Mouse (Mus musculus): ENCODE results near the gene Snx8. TPM values are rescaled to one million over a fixed set of nuclear protein-coding genes. Genes with fewer than 3 reads are reported as not detected.

The Snx8 gene
- polyA plus RNA-seq, 1 experiment from 2014 or later, result 19.2 TPM

DNA sequence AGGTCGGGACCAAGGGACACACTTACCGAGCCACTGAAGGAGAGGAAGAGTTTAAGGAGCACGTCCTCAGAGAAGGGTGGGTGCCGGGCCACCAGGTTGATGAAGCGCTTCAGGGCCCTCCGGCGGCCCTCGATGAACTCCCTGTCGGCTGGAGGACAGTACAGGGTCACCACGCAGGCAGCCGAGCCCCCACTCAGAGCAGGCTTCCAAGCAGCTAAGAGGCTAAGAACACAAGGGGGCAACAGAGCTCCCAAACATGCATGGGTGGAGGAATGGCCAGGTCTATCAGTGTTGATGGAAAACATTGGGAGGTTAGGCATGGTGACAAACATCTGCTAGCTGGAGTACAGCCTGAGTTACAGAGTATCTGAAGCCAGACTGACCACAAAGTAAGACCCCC is 33.1 kb downstream of the Snx8 start:
- Histone ChIP-seq H3K4me3 (no peak overlapping the region), H3K9me3 (no peaks in the 10 kb centered on the region), H3K27ac (no peak overlapping the region), H3K27me3 (ENCODE audit: insufficient read depth, poor library complexity, severe bottlenecking) (no peaks in the 10 kb centered on the region), H3K4me1 (0 out of 2 replicates have a peak, but pooled peaks cover 3% of the 10 kb centered on the region), H3K36me3 (peaks cover 85% of the 10 kb centered on the region)
- WGBS, result 88% methylated on average over 11 of the region's 11 CpGs
- DNase-seq (ENCODE audit: low spot score), result no peak

DNA sequence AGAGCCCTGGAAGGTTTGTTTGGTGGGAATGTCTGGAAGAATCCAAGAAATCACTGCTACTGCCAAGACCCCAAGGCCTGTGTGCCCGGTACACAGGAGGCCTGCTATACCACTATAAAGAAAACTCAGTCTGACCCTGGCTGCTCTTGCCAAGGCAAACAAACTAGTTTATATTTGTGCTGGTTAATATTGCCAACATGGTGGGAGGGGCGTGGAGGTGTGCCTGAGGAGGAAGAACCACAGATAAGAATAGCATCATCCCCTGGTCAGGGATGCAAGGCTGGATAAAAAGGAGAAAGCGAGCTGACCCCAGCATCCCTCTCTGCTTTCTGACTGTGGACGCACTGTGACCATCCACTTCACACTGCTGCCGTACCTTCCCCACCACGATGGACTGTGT is 36.7 kb downstream of the Snx8 start:
- Histone ChIP-seq H3K4me3 (no peak overlapping the region), H3K27me3 (ENCODE audit: insufficient read depth, poor library complexity, severe bottlenecking) (no peaks in the 10 kb centered on the region), H3K36me3 (peaks cover 79% of the 10 kb centered on the region), H3K9me3 (no peaks in the 10 kb centered on the region), H3K27ac (no peak overlapping the region), H3K4me1 (no peaks in the 10 kb centered on the region)
- WGBS, result 96% methylated on average over 6 of the region's 6 CpGs
- DNase-seq (ENCODE audit: low spot score), result no peak

DNA sequence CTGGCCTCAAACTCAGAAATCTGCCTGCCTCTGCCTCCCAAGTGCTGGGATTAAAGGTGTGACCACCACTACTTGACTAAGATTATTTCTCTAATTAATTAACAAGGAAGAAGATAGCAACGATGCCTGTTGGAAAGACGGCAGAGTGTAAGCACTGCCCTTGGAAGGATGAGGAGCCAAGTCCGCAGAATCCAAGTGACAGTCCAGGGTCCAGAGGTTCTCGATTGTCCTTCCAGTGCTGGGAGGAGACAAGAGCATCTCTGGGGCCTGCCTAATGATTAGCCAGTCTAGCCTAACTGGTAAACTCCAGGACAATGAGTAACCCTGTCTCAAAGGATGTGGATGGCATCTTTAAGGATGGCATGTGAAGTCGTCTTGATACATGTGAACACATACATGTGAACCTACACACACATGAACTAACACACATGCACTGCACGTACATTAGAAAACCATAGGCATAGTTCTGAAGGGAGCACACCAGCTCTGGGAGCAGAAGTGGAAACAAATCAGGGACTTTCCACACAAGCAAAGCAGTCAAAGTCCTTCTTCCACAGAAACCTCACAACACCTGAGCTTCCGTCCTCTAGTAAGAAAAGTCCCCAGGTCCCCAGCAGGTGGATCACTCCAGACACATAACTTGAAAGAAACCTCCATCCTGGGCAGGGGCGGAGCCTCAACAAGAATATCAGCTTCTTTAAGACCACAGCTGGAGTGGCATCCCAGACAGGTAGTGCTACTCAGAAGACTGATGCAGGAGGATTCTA is 38.1 kb downstream of the Snx8 start:
- peaks cover 6% of the 10 kb centered on the region; the same call in 1 of the 2 replicates for H3K4me1 ChIP-seq
- no peaks in the 10 kb centered on the region for H3K27me3 ChIP-seq (ENCODE audit: insufficient read depth, poor library complexity, severe bottlenecking)
- H3K36me3 ChIP-seq, result peaks cover 77% of the 10 kb centered on the region
- no peak overlapping the region for H3K27ac ChIP-seq
- no peak overlapping the region for H3K4me3 ChIP-seq
- WGBS, result 90% methylated on average over 8 of the region's 8 CpGs
- no peaks in the 10 kb centered on the region for H3K9me3 ChIP-seq
- DNase-seq (ENCODE audit: low spot score), result no peak

DNA sequence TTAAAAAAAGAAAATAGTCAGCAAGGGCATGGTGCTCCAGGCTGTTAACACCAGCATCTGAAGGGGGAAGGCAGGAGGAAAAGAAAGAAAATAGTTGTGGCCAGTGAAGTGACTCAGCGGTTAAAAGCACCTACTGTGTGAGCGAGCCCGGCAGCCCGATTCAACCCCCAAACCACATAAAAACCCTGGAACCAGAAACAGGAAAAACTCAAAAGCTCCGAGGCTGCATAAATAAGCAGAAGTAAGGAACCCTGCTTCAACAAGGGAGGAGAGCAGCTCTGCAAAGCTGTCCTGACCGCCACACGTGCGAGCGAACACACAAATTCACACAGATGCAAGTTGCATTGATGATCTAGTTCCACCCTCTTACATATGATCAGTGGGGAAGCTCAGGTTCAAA is 39.2 kb downstream of the Snx8 start:
- no peak for DNase-seq (ENCODE audit: low spot score)
- WGBS, result 93% methylated on average over 9 of the region's 9 CpGs
- H3K4me3 ChIP-seq, result no peak overlapping the region
- no peaks in the 10 kb centered on the region for H3K9me3 ChIP-seq
- H3K4me1 ChIP-seq, result peaks cover 6% of the 10 kb centered on the region; the same call in 1 of the 2 replicates
- H3K27ac ChIP-seq, result no peak overlapping the region
- H3K27me3 ChIP-seq (ENCODE audit: insufficient read depth, poor library complexity, severe bottlenecking), result no peaks in the 10 kb centered on the region
- peaks cover 78% of the 10 kb centered on the region for H3K36me3 ChIP-seq

DNA sequence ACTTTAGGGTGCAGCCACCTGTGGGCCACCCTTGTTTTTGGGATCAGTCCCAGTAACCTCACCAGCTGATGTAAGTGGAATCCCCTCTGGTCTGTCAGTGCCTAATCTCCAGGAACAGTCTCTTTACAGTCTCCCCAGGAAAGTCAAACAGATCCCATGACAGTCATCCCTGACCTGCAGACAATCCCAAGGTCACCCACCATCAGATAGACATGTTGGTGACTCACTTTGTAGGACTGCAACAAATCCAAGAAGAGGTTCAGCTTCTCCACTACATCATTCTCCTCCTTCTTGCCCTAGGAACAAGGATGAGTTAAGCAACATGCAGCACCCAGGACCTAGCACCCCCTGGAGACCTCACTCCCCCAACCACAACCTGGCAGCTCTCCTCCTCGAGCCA is 43.0 kb downstream of the Snx8 start:
- DNase-seq (ENCODE audit: low spot score), result no peak
- peaks cover 66% of the 10 kb centered on the region for H3K36me3 ChIP-seq
- H3K4me3 ChIP-seq, result no peak overlapping the region
- peaks cover 6% of the 10 kb centered on the region; the same call in 1 of the 2 replicates for H3K4me1 ChIP-seq
- H3K27me3 ChIP-seq (ENCODE audit: insufficient read depth, poor library complexity, severe bottlenecking), result no peaks in the 10 kb centered on the region
- WGBS, result 69% methylated on average over 1 of the region's 1 CpGs
- no peaks in the 10 kb centered on the region for H3K9me3 ChIP-seq
- H3K27ac ChIP-seq, result no peak overlapping the region

DNA sequence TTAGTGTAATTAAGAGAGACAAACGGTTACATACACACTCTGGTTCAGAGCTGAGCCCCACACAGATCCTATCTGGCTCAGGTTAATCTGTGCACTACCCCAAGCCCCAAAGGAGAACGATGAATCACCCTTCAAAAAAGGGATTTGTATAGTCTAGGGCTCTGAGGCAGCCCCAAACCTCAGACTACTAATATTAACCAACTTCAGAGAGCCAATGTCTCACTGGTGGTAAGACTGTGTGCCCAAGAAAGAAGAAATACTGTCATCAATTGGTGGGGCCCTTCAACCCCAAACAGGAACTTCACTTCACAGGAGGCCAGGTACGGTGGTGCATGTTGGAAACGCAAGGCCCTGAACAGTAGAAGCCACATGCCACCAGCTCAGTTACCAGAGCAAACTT is 43.8 kb downstream of the Snx8 start:
- Histone ChIP-seq H3K36me3 (peaks cover 69% of the 10 kb centered on the region), H3K4me3 (no peak overlapping the region)

DNA sequence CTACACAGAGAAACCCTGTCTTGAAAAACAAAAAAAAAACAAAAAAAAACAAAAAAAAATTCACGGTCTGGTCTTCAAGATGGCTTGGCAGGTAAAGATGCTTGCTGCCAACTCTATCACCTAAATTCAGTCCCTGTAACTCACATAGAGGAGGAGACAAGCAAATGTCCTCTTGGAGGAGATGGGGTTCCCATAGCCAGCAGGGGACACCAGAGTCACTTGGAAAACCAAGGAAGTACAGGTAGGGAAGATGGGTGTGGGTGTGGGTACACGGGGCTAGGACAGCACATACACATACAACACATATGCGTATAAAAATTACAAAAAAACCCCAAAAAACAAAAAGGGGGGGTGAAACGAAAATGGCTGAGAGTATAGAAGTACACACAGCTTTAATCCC is 46.2 kb downstream of the Snx8 start:
- H3K36me3 ChIP-seq, result peaks cover 78% of the 10 kb centered on the region
- WGBS, result 85% methylated on average over 4 of the region's 4 CpGs
- DNase-seq (ENCODE audit: low spot score), result no peak

More for the DNA sequence above, 43.8 kb downstream of the Snx8 start:
- H3K27ac ChIP-seq, result no peak overlapping the region
- H3K4me1 ChIP-seq, result peaks cover 6% of the 10 kb centered on the region; the same call in 1 of the 2 replicates
- no peaks in the 10 kb centered on the region for H3K27me3 ChIP-seq (ENCODE audit: insufficient read depth, poor library complexity, severe bottlenecking)
- 90% methylated on average over 4 of the region's 4 CpGs for WGBS
- H3K9me3 ChIP-seq, result no peaks in the 10 kb centered on the region
- no peak for DNase-seq (ENCODE audit: low spot score)

DNA sequence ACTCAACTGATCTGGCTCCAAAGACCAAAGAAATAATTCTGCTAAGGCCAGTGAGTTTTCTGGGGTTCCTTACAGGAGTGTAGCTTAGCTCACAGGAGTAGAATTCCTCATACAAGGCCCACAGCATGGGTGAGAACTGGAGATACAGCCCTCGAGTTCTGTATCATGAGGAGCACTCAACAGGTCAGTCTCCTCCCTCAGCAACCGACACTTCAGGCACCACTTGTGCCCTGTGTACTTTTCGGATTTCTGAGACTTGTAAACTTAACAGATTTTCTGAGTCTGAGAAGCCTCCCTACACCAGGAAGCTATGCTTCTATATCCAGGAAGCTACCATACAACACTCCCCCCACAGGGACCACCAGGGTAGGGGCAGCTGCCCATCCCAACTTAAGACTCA is 49.2 kb downstream of the Snx8 start:
- no peaks in the 10 kb centered on the region for H3K9me3 ChIP-seq
- H3K36me3 ChIP-seq, result peaks cover 67% of the 10 kb centered on the region
- DNase-seq (ENCODE audit: low spot score), result no peak
- H3K27me3 ChIP-seq (ENCODE audit: insufficient read depth, poor library complexity, severe bottlenecking), result no peaks in the 10 kb centered on the region
- 83% methylated on average over 3 of the region's 3 CpGs for WGBS
- no peak overlapping the region for H3K4me3 ChIP-seq
- H3K27ac ChIP-seq, result no peak overlapping the region
- H3K4me1 ChIP-seq, result no peaks in the 10 kb centered on the region

More for the DNA sequence above, 46.2 kb downstream of the Snx8 start:
- H3K9me3 ChIP-seq, result no peaks in the 10 kb centered on the region
- H3K4me1 ChIP-seq, result peaks cover 6% of the 10 kb centered on the region; the same call in 1 of the 2 replicates
- no peak overlapping the region for H3K4me3 ChIP-seq
- H3K27ac ChIP-seq, result no peak overlapping the region
- no peaks in the 10 kb centered on the region for H3K27me3 ChIP-seq (ENCODE audit: insufficient read depth, poor library complexity, severe bottlenecking)

DNA sequence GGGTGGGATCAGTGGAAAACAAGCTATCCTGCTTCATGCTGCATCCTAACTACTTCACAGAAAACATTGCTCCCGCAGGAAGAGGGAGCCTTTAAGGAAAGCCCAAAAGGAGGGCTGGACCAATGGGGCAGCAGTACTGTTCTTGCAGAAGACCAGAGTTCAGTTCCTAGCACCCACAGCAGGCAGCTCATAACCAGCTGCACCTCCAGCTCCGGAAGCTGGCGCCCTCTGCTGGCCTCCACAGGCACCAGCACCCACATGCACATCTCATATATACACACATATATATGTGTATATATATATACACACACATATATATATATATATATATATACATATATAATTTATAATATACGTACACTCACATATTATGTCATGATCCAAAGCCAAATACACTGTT is 50.3 kb downstream of the Snx8 start:
- Histone ChIP-seq H3K4me1 (no peaks in the 10 kb centered on the region), H3K9me3 (no peaks in the 10 kb centered on the region), H3K36me3 (peaks cover 59% of the 10 kb centered on the region), H3K27me3 (ENCODE audit: insufficient read depth, poor library complexity, severe bottlenecking) (no peaks in the 10 kb centered on the region), H3K4me3 (no peak overlapping the region), H3K27ac (no peak overlapping the region)
- no peak for DNase-seq (ENCODE audit: low spot score)
- WGBS, result 90% methylated on average over 4 of the region's 4 CpGs

DNA sequence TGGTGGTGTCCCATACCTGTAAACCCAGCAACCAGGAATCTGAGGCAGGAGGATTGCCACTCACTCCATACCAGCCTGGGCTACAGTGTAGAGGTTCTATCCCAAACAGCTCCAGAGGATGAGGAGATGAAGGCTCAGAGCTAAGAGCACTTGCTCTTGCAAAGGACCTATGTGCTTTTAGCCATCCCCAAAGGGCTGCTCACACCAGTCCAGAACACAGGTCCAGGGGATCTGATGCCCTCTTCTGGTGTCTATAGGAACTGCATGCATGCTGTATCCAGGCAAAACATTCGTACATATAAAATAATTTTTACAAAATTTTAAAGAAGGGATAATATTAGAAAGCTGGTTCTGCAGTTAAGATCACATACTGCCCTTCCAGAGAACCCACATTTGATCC is 52.4 kb downstream of the Snx8 start:
- Histone ChIP-seq H3K4me1 (peaks cover 6% of the 10 kb centered on the region; the same call in 1 of the 2 replicates), H3K27me3 (ENCODE audit: insufficient read depth, poor library complexity, severe bottlenecking) (no peaks in the 10 kb centered on the region), H3K36me3 (peaks cover 51% of the 10 kb centered on the region), H3K27ac (no peak overlapping the region), H3K9me3 (no peaks in the 10 kb centered on the region), H3K4me3 (no peak overlapping the region)
- DNase-seq (ENCODE audit: low spot score), result no peak
- WGBS, result 94% methylated on average over 1 of the region's 1 CpGs

DNA sequence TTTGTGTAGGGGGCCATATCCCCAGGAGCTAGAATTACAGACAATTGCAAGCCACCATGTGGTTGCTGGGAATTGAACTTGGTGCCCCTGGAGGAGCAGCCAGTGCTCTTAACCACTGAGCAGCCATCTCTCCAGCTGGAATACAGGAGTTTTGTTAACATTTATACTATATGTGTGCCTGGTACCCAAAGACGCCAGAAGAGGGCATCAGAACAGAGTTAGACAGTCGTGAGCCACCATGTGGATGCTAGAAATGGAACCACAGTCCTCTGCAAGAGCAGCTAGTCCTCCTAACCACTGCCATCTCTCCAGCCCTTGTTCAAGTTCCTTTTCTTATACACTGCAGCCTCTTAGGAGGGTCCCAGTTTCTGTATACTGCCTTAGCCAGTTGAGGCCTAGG is 55.4 kb downstream of the Snx8 start:
- Histone ChIP-seq H3K27me3 (ENCODE audit: insufficient read depth, poor library complexity, severe bottlenecking) (no peaks in the 10 kb centered on the region), H3K4me3 (no peak overlapping the region), H3K4me1 (peaks cover 14% of the 10 kb centered on the region), H3K9me3 (no peaks in the 10 kb centered on the region), H3K36me3 (peaks cover 36% of the 10 kb centered on the region), H3K27ac (no peak overlapping the region)
- WGBS, result 38% methylated on average over 2 of the region's 2 CpGs
- no peak for DNase-seq (ENCODE audit: low spot score)

DNA sequence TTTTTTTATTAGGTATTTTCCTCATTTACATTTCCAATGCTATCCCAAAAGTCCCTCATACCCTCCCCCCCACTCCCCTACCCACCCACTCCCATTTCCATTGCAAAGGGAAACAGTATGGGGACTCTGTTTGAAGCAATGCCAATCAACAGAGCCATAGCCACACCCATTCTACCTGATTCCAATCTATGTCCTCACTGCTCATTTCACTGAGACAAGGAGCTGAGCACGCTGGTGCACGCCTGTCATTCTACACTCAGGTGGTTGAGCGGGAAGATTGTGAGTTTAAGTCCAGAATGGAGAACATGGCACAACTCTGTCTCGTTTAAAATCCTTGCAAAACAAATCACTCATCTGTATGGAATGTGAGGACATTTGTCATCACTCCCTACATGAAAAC is 56.5 kb downstream of the Snx8 start:
- Histone ChIP-seq H3K4me1 (peaks cover 14% of the 10 kb centered on the region), H3K36me3 (peaks cover 36% of the 10 kb centered on the region), H3K27ac (no peak overlapping the region), H3K4me3 (no peak overlapping the region; the same call in 1 of the 2 replicates), H3K27me3 (ENCODE audit: insufficient read depth, poor library complexity, severe bottlenecking) (no peaks in the 10 kb centered on the region), H3K9me3 (no peaks in the 10 kb centered on the region)
- 57% methylated on average over 4 of the region's 4 CpGs for WGBS
- no peak for DNase-seq (ENCODE audit: low spot score)

DNA sequence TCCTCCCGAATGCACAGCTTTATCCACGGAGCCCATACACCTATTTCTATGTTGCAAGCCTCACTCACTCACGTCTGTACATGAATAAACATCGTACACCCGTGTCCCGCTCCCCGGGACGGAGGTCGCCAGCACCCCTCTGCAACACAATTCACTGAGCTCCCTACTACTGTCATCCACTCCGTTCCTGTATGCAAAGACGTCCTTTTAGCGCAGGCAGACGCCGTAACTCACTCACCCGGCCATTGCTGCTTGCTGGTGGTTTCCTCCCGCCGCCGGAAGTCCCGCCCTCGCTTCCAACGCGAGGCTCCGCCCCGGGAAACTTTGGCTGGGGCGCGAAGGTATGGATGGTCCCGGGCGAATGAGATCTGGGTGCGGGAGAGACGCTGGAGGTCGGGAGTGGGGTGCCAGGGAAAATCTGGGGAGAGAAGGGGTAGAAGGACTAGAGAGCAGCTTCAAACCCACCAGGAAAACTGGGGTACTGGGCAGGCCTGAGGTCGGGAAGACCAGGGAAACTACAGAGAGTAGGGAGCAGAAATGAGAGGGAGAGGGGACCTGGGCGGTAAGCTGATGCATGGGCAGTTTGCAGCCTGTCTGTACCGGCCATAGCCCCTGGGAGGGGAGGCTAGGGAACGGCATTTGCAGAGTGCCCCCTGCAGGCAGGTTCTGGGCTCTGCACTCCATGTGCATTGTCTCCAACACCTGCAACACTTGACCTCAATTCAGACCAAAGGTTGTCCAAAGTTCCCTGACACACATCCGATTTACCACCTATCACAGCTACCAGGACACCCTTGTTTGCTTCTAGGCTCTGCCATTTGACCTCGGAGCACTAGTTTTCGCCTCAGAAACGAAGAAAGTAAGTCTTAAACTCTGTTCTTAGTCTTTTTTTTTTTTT is 57.2 kb downstream of the Snx8 start, which contains the start of gene Mrm2:
Mrm2 (minus strand) TSS at position 284 of the 898 bp plus-strand sequence.
- peaks cover 41% of the 10 kb centered on the region for H3K36me3 ChIP-seq
- peak within 1 kb of the TSS; percentile 80 for H3K4me3 ChIP-seq
- H3K9me3 ChIP-seq, result no peaks in the 10 kb centered on the region
- peaks cover 14% of the 10 kb centered on the region for H3K4me1 ChIP-seq
- 1% methylated on average over 39 of the region's 39 CpGs for WGBS
- H3K27me3 ChIP-seq (ENCODE audit: insufficient read depth, poor library complexity, severe bottlenecking), result no peaks in the 10 kb centered on the region
- peak within 1 kb of the TSS; percentile 90 for H3K27ac ChIP-seq
- peak; percentile 94 for DNase-seq (ENCODE audit: low spot score)

All from heart, embryonic 10.5 days (tissue).